Mouse (Mus musculus) CH12.LX (cell line): ENCODE data around the gene Grin3b. TPM values are rescaled to one million over a fixed set of nuclear protein-coding genes. Genes with fewer than 3 reads are reported as not detected.

Source experiments
- DNase-seq: peaks from one replicate; pipeline ENCODE4 v3.0.0-alpha.2; 2013; ENCODE audit errors: extremely low read depth
- H3K27ac ChIP-seq: 2 replicates; pipeline ENCODE4 v1.5.1; 2012; ENCODE audit warnings: low read depth, mild to moderate bottlenecking, control low read depth, moderate library complexity; ENCODE audit not compliant: insufficient read depth
- H3K27me3 ChIP-seq: replicated peaks from 2 replicates; pipeline ENCODE3; 2012; ENCODE audit warnings: inconsistent platforms
- H3K36me3 ChIP-seq, 2 experiments: replicated peaks in 1 of 2; 2 replicates each; pipeline versions ENCODE3 to v1.6.1; 2012; ENCODE audit warnings: inconsistent platforms in 1 of 2, low read length in 1 of 2, mild to moderate bottlenecking in 1 of 2, mixed read lengths in 1 of 2, moderate library complexity in 1 of 2; ENCODE audit not compliant: control insufficient read depth in 1 of 2, insufficient read depth in 1 of 2
- H3K4me1 ChIP-seq, 2 experiments: 2 replicates each; pipeline ENCODE4 v1.6.1; 2012; ENCODE audit warnings: inconsistent platforms in 1 of 2, moderate library complexity in 1 of 2; ENCODE audit not compliant: insufficient read depth in 2 of 2, control insufficient read depth in 1 of 2
- H3K4me2 ChIP-seq: 2 replicates; pipeline ENCODE4 v1.6.1; 2012; ENCODE audit warnings: low read depth, mild to moderate bottlenecking, control low read depth; ENCODE audit not compliant: poor library complexity, insufficient read depth, severe bottlenecking
- H3K4me3 ChIP-seq, 3 experiments: fragments of 150-350 bp in 1 of 3; sonication (generic) in 1 of 3; replicated peaks in 1 of 3; 2 replicates each; pipeline versions ENCODE3 to v1.5.1; 2011 to 2012; ENCODE audit warnings: low read depth in 2 of 3, low read length in 2 of 3, mild to moderate bottlenecking in 2 of 3, moderate library complexity in 2 of 3, control low read depth in 1 of 3, improper control_type of control experiment in 1 of 3, inconsistent platforms in 1 of 3, mixed read lengths in 1 of 3; ENCODE audit not compliant: poor library complexity in 1 of 3
- H3K79me2 ChIP-seq: replicated peaks from 2 replicates; pipeline ENCODE4 v1.6.1; 2012; ENCODE audit warnings: mild to moderate bottlenecking, moderate library complexity; ENCODE audit not compliant: control insufficient read depth, poor library complexity, insufficient read depth, severe bottlenecking; ENCODE audit errors: extremely low read depth
- H3K9ac ChIP-seq: 2 replicates; pipeline ENCODE4 v1.6.1; 2012; ENCODE audit warnings: low read depth, mild to moderate bottlenecking, control low read depth, moderate library complexity; ENCODE audit not compliant: insufficient read depth
- H3K9me3 ChIP-seq: replicated peaks from 2 replicates; pipeline ENCODE3; 2012; ENCODE audit warnings: low read length, inconsistent platforms, mixed read lengths
- BHLHE40 ChIP-seq: IDR thresholded peaks from 2 replicates; pipeline ENCODE4 v1.6.1; 2011; ENCODE audit warnings: mild to moderate bottlenecking, low read depth, low read length, improper control_type of control experiment
- CHD1 ChIP-seq: IDR thresholded peaks from 2 replicates; pipeline ENCODE4 v1.6.1; 2012; ENCODE audit warnings: low read depth, low read length, improper control_type of control experiment, inconsistent platforms
- CHD2 ChIP-seq: IDR thresholded peaks from 2 replicates; pipeline ENCODE4 v1.6.1; 2011; ENCODE audit warnings: low read length, improper control_type of control experiment
- E2F4 ChIP-seq: IDR thresholded peaks from 2 replicates; pipeline ENCODE4 v1.6.1; 2011; ENCODE audit warnings: low read depth, low read length, improper control_type of control experiment; ENCODE audit not compliant: insufficient replicate concordance
- ELF1 ChIP-seq: IDR thresholded peaks from 2 replicates; pipeline ENCODE4 v1.6.1; 2014; ENCODE audit warnings: low read depth, mild to moderate bottlenecking, inconsistent platforms, low read length, improper control_type of control experiment
- EP300 ChIP-seq: IDR thresholded peaks from 2 replicates; pipeline ENCODE4 v1.6.1; 2011; ENCODE audit warnings: low read length, improper control_type of control experiment
- ETS1 ChIP-seq: conservative IDR thresholded peaks from 2 replicates; pipeline ENCODE4 v1.6.1; 2012; ENCODE audit warnings: low read depth, mild to moderate bottlenecking, inconsistent platforms, low read length, improper control_type of control experiment, moderate library complexity
- JUN ChIP-seq: IDR thresholded peaks from 2 replicates; pipeline ENCODE4 v1.6.1; 2011; ENCODE audit warnings: low read depth, mild to moderate bottlenecking, low read length, improper control_type of control experiment, moderate library complexity; ENCODE audit not compliant: insufficient read depth
- JUND ChIP-seq: conservative IDR thresholded peaks from 2 replicates; pipeline ENCODE4 v1.6.1; 2011; ENCODE audit warnings: low read depth, low read length, improper control_type of control experiment
- MAZ ChIP-seq: IDR thresholded peaks from 2 replicates; pipeline ENCODE4 v1.6.1; 2012; ENCODE audit warnings: low read depth, mild to moderate bottlenecking, inconsistent platforms, low read length, improper control_type of control experiment, moderate library complexity
- MEF2A ChIP-seq: IDR thresholded peaks from 2 replicates; pipeline ENCODE4 v1.6.1; 2014; ENCODE audit warnings: low read depth, mild to moderate bottlenecking, inconsistent platforms, low read length, improper control_type of control experiment, borderline replicate concordance
- MXI1 ChIP-seq: IDR thresholded peaks from 2 replicates; pipeline ENCODE4 v1.6.1; 2011; ENCODE audit warnings: mild to moderate bottlenecking, low read depth, low read length, improper control_type of control experiment
- NELFE ChIP-seq: IDR thresholded peaks from 2 replicates; pipeline ENCODE4 v1.6.1; 2011; ENCODE audit warnings: low read depth, low read length, improper control_type of control experiment
- NRF1 ChIP-seq: IDR thresholded peaks from 2 replicates; pipeline ENCODE4 v1.6.1; 2014; ENCODE audit warnings: low read depth, mild to moderate bottlenecking, inconsistent platforms, low read length, improper control_type of control experiment, moderate library complexity
- PAX5 ChIP-seq: IDR thresholded peaks from 2 replicates; pipeline ENCODE4 v1.6.1; 2012; ENCODE audit warnings: low read length, inconsistent platforms, mixed read lengths
- POLR2A ChIP-seq: IDR thresholded peaks from 2 replicates; pipeline ENCODE4 v1.6.1; 2011; ENCODE audit warnings: low read depth, mild to moderate bottlenecking, improper control_type of control experiment, low read length
- POLR2AphosphoS2 ChIP-seq: IDR thresholded peaks from 2 replicates; pipeline ENCODE4 v1.6.1; 2011; ENCODE audit warnings: low read depth, low read length, improper control_type of control experiment
- RCOR1 ChIP-seq: conservative IDR thresholded peaks from 2 replicates; pipeline ENCODE4 v1.6.1; 2012; ENCODE audit warnings: low read depth, mild to moderate bottlenecking, inconsistent platforms, low read length, improper control_type of control experiment
- SIN3A ChIP-seq: IDR thresholded peaks from 2 replicates; pipeline ENCODE4 v1.6.1; 2012; ENCODE audit warnings: low read length, improper control_type of control experiment, inconsistent platforms
- SMC3 ChIP-seq: IDR thresholded peaks from 2 replicates; pipeline ENCODE4 v1.6.1; 2011; ENCODE audit warnings: low read depth, low read length, improper control_type of control experiment
- USF1 ChIP-seq: IDR thresholded peaks from 2 replicates; pipeline ENCODE4 v1.6.1; 2014; ENCODE audit warnings: low read depth, mild to moderate bottlenecking, inconsistent platforms, low read length, improper control_type of control experiment
- USF2 ChIP-seq: conservative IDR thresholded peaks from 2 replicates; pipeline ENCODE4 v1.6.1; 2011; ENCODE audit warnings: low read depth, low read length, improper control_type of control experiment
- ZC3H11A ChIP-seq: IDR thresholded peaks from 2 replicates; pipeline ENCODE4 v1.6.1; 2012; ENCODE audit warnings: low read depth, mild to moderate bottlenecking, inconsistent platforms, low read length, improper control_type of control experiment
- ZKSCAN1 ChIP-seq: IDR thresholded peaks from 2 replicates; pipeline ENCODE4 v1.6.1; 2012; ENCODE audit warnings: low read depth, inconsistent platforms, low read length, improper control_type of control experiment, borderline replicate concordance
- ZNF384 ChIP-seq: IDR thresholded peaks from 2 replicates; pipeline ENCODE4 v1.6.1; 2012; ENCODE audit warnings: low read depth, low read length, improper control_type of control experiment, inconsistent platforms
- dilution Hi-C: fragments of 300-500 bp; cut with MboI; formaldehyde crosslinking; loops from 2 replicates; pipeline ENCODE4 v1.14.3; 2020; ENCODE audit warnings: low sequenced_read_pairs; ENCODE audit not compliant: extremely low pct_unique_long_range_greater_than_20kb, extremely low pct_ligation_motif_present
- in situ Hi-C: fragments of 300-500 bp; cut with MboI; formaldehyde crosslinking; loops from 3 replicates; pipeline ENCODE4 v1.14.3; 2019; ENCODE audit warnings: low sequenced_read_pairs, low pct_ligation_motif_present, low pct_unique_long_range_greater_than_20kb, mixed read lengths
- polyA plus RNA-seq: library from polyadenylated mRNA; unstranded; fragments of >175 nt; gene quantifications from 2 replicates; pipeline ENCODE4 v1.2.1, GENCODE M21; 2012; ENCODE audit warnings: low read depth; ENCODE audit not compliant: insufficient read length
- total RNA-seq, 2 experiments: library from RNA; depleted of rRNA; stranded (reverse); fragments of 300-350 nt in 1 of 2; fragments of >200 nt in 1 of 2; gene quantifications; 2 replicates each; pipeline ENCODE4 v1.2.3; 2012 to 2014

Grin3b gene
- total and polyA plus RNA-seq, 3 experiments = 0.27 to 0.59 (median 0.56) TPM

DNA sequence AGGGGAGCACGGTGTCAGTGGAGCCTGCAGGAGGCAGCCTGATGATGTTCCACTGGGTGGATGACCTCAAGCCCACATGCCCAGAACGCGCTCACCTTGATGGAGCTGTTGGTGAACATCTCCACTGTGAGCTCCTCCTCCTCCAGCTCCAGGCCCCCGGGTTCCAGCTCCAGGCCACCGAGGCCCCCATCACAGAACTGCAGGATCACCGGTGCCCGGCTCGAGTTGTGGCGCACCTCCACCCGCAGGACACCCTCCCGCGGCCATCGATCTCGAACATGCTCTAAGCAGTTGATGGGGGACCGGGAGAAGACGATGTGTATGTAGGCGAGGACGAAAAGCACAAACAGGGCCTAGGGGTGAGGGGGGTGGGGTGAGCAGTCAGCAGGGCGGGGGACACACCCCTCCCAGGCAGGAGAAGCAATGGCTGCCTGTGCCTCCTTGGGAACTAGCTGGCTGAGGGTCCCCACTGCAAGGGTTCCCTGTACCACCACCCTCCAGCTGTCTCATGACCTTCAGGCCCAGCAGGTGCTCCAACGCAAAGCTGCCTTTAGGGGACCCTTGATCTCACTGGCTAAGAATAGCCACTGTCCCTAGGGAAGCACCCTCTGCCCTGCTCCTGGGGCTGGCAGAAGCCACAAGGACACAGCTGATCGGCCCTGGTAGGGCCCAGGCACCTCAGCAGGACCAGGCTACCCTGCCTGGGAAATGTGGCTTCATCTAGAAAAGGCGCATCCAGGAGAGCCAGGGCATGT is 9.1 kb downstream of the Grin3b start:
- dilution Hi-C loops = no loop called here
- TF ChIP-seq ZC3H11A = no peak
- TF ChIP-seq SMC3 = no peak
- no peak for TF ChIP-seq USF2
- TF ChIP-seq JUN = no peak
- TF ChIP-seq ZKSCAN1 = no peak
- no peak for TF ChIP-seq ELF1
- no peak for TF ChIP-seq USF1
- TF ChIP-seq POLR2AphosphoS2 = no peak
- no peak for TF ChIP-seq EP300
- no peak for TF ChIP-seq CHD2
- TF ChIP-seq E2F4 = no peak
- no peak for TF ChIP-seq POLR2A
- TF ChIP-seq JUND = no peak
- H3K9me3 ChIP-seq = peaks cover 17% of the 10 kb centered on the region
- no peak overlapping the region for H3K9ac ChIP-seq
- in situ Hi-C loops = no loop called here
- H3K36me3 ChIP-seq = peaks cover 61 to 78% of the 10 kb centered on the region in 2 experiments
- peaks cover 18 to 34% of the 10 kb centered on the region in 2 experiments for H3K4me1 ChIP-seq
- no peak overlapping the region for H3K4me3 ChIP-seq
- no peaks in the 10 kb centered on the region for H3K27me3 ChIP-seq
- no peak for DNase-seq
- no peak overlapping the region for H3K4me2 ChIP-seq
- peaks cover 35% of the 10 kb centered on the region for H3K79me2 ChIP-seq
- H3K27ac ChIP-seq = no peak overlapping the region

GRCm38 (mm10) chr10:79983205-79983604 is 12.7 kb downstream of the Grin3b start:
- Histone ChIP-seq H3K4me1 (peaks cover 26 to 60% of the 10 kb centered on the region in 2 experiments), H3K79me2 (peaks cover 35% of the 10 kb centered on the region), H3K4me2 (peak overlapping the region; percentile 85), H3K9me3 (peaks cover 2% of the 10 kb centered on the region), H3K27ac (peak overlapping the region; percentile 82), H3K9ac (peak overlapping the region; percentile 99), H3K36me3 (peaks cover 27 to 43% of the 10 kb centered on the region in 2 experiments), H3K27me3 (peaks cover 3% of the 10 kb centered on the region), H3K4me3 (peak overlapping the region; percentile 75 to 97 (median 89))
- in situ Hi-C loops (no loop called here), dilution Hi-C loops (no loop called here)
- no peak for DNase-seq
- 0 out of 2 replicates have a peak, but pooled peaks have one; percentile 7 for TF ChIP-seq BHLHE40
- TF ChIP-seq E2F4 = no peak
- TF ChIP-seq SMC3 = no peak
- TF ChIP-seq MXI1 = no peak; the same call in 1 of the 2 replicates
- no peak for TF ChIP-seq ZKSCAN1
- no peak for TF ChIP-seq SIN3A
- no peak for TF ChIP-seq MEF2A
- TF ChIP-seq PAX5 = no peak
- TF ChIP-seq NELFE = no peak
- peak; percentile 79; the same call in 1 of the 2 replicates for TF ChIP-seq CHD1
- TF ChIP-seq NRF1 = no peak
- TF ChIP-seq ZNF384 = no peak
- TF ChIP-seq ETS1 = no peak
- TF ChIP-seq RCOR1 = peak; percentile 49; the same call in 1 of the 2 replicates
- TF ChIP-seq EP300 = no peak
- TF ChIP-seq MAZ = no peak
